Mouse (Mus musculus): ENCODE data around the gene Gm815. TPM values are rescaled to one million over a fixed set of nuclear protein-coding genes. Genes with fewer than 3 reads are reported as not detected.

Gene Gm815
- total and polyA plus RNA-seq, 3 experiments, result not detected

- H3K27me3 ChIP-seq (ENCODE audit: control insufficient read depth in 1 of 2, insufficient read depth in 2 of 2, low read length in 2 of 2), result no peaks in the 10 kb centered on the region
- no peaks in the 10 kb centered on the region for H3K9me3 ChIP-seq (replicated peaks; ENCODE audit: insufficient read depth, low read length)
These were observed 10.1 kb upstream of the Gm815 start for GRCm38 (mm10) chr19:26875601-26876000.

DNA sequence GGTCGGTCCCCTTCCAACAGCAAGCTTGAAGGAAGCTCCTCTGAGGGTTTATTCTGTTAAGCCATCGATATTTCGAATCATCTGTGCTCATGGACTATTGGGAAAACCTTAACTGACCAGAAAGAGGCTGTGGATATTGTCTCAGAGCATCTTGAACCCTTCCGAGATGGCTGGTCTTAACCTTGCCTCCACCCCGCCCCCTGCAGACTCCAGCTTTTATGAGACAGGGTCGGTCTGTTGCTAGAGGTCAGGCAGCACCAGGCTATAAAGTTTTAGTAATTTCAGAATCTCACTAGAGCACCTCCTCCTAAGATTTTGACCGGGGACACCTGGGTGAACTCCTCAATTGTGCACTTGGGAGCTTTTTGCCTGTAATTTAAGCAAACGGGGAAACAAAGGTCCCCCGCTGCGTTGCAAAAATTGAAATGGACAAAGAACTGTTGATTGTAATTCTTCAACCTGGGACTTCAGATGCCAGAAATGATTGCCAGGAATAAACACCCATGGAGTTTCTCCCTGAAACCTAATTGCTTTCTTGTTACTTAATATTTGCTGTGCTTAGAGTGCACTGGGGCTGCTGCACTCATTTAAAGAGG is 8.4 kb upstream of the Gm815 start:
- H3K36me3 ChIP-seq (ENCODE audit: control insufficient read depth in 1 of 2, insufficient read depth in 2 of 2, low read length in 2 of 2), result no peaks in the 10 kb centered on the region
- no peak for DNase-seq (ENCODE audit: low read depth, low spot score)
- no peaks in the 10 kb centered on the region for H3K9me3 ChIP-seq (replicated peaks; ENCODE audit: insufficient read depth, low read length)
- H3K4me3 ChIP-seq (ENCODE audit: control insufficient read depth in 1 of 2, insufficient read depth in 1 of 2, low read depth in 2 of 2, low read length in 2 of 2), result no peak overlapping the region
- TF ChIP-seq ZC3H11A (IDR thresholded peaks at IDR 0.05; ENCODE audit: low read depth, low read length) (no peak), KAT2A (conservative IDR thresholded peaks at IDR 0.05; ENCODE audit: low read depth, low read length) (no peak), MAX (IDR thresholded peaks at IDR 0.05; ENCODE audit: low read length) (no peak), GABPA (IDR thresholded peaks at IDR 0.05; ENCODE audit: low read depth, low read length) (no peak), ETS1 (IDR thresholded peaks at IDR 0.05; ENCODE audit: low read depth, low read length) (no peak), RCOR1 (IDR thresholded peaks at IDR 0.05; ENCODE audit: low read depth, low read length) (no peak), ZNF384 (IDR thresholded peaks at IDR 0.05; ENCODE audit: low read depth, low read length) (no peak), CHD1 (IDR thresholded peaks at IDR 0.05; ENCODE audit: low read depth, low read length) (no peak), USF1 (IDR thresholded peaks at IDR 0.05; ENCODE audit: low read depth, low read length) (no peak), NRF1 (IDR thresholded peaks at IDR 0.05; ENCODE audit: insufficient read depth, low read depth, low read length, poor library complexity, severe bottlenecking) (no peak), MEF2A (IDR thresholded peaks at IDR 0.05; ENCODE audit: extremely low read depth, insufficient replicate concordance, low read depth, low read length, poor library complexity, severe bottlenecking) (no peak), SIN3A (IDR thresholded peaks at IDR 0.05; ENCODE audit: low read length) (no peak), GATA1 (IDR thresholded peaks at IDR 0.05; ENCODE audit: low read depth, low read length) (no peak), ZMIZ1 (IDR thresholded peaks at IDR 0.05; ENCODE audit: low read depth, low read length) (no peak), TCF12 (IDR thresholded peaks at IDR 0.05; ENCODE audit: low read depth, low read length) (no peak), SMC3 (IDR thresholded peaks at IDR 0.05; ENCODE audit: low read depth, low read length) (no peak), MAZ (IDR thresholded peaks at IDR 0.05; ENCODE audit: low read depth, low read length) (no peak), POLR2AphosphoS5 (IDR thresholded peaks at IDR 0.05; ENCODE audit: borderline replicate concordance, low read depth, low read length) (no peak)
- no peaks in the 10 kb centered on the region for H3K4me1 ChIP-seq (ENCODE audit: control insufficient read depth in 1 of 2, insufficient read depth in 2 of 2, low read length in 2 of 2)
- no peak overlapping the region for H3K27ac ChIP-seq (ENCODE audit: control insufficient read depth, low read depth, low read length)
- no peaks in the 10 kb centered on the region for H3K79me2 ChIP-seq (ENCODE audit: control insufficient read depth, insufficient read depth, low read length, poor library complexity)
- no peak overlapping the region for H3K9ac ChIP-seq (ENCODE audit: control insufficient read depth, low read depth, low read length, poor library complexity, severe bottlenecking)
- no peaks in the 10 kb centered on the region for H3K27me3 ChIP-seq (ENCODE audit: control insufficient read depth in 1 of 2, insufficient read depth in 2 of 2, low read length in 2 of 2)

More at GRCm38 (mm10) chr19:26875601-26876000, 10.1 kb upstream of the Gm815 start:
- no peak for TF ChIP-seq CHD1 (IDR thresholded peaks at IDR 0.05; ENCODE audit: low read depth, low read length)
- TF ChIP-seq USF2 (IDR thresholded peaks at IDR 0.05; ENCODE audit: borderline replicate concordance in 1 of 2, insufficient read depth in 1 of 2, low read depth in 1 of 2, low read length in 2 of 2), result no peak
- no peak for TF ChIP-seq MAFK (IDR thresholded peaks at IDR 0.05; ENCODE audit: borderline replicate concordance, low read depth, low read length)
- TF ChIP-seq GATA1 (IDR thresholded peaks at IDR 0.05; ENCODE audit: low read depth, low read length), result no peak
- no peak for TF ChIP-seq POLR2AphosphoS2 (IDR thresholded peaks at IDR 0.05; ENCODE audit: low read length)
- no peak for TF ChIP-seq ZC3H11A (IDR thresholded peaks at IDR 0.05; ENCODE audit: low read depth, low read length)
- no peak for TF ChIP-seq EP300 (IDR thresholded peaks at IDR 0.05; ENCODE audit: low read depth in 1 of 2, low read length in 2 of 2)
- no peak for TF ChIP-seq ZMIZ1 (IDR thresholded peaks at IDR 0.05; ENCODE audit: low read depth, low read length)
- TF ChIP-seq MXI1 (IDR thresholded peaks at IDR 0.05; ENCODE audit: low read depth, low read length), result no peak
- TF ChIP-seq POLR2AphosphoS5 (IDR thresholded peaks at IDR 0.05; ENCODE audit: borderline replicate concordance, low read depth, low read length), result no peak
- TF ChIP-seq MAZ (IDR thresholded peaks at IDR 0.05; ENCODE audit: low read depth, low read length), result no peak
- Histone ChIP-seq H3K9ac (ENCODE audit: control insufficient read depth, low read depth, low read length, poor library complexity, severe bottlenecking) (no peak overlapping the region), H3K27ac (ENCODE audit: control insufficient read depth, low read depth, low read length) (no peak overlapping the region), H3K79me2 (ENCODE audit: control insufficient read depth, insufficient read depth, low read length, poor library complexity) (no peaks in the 10 kb centered on the region), H3K4me3 (ENCODE audit: control insufficient read depth in 1 of 2, insufficient read depth in 1 of 2, low read depth in 2 of 2, low read length in 2 of 2) (no peak overlapping the region), H3K4me1 (ENCODE audit: control insufficient read depth in 1 of 2, insufficient read depth in 2 of 2, low read length in 2 of 2) (no peaks in the 10 kb centered on the region), H3K36me3 (ENCODE audit: control insufficient read depth in 1 of 2, insufficient read depth in 2 of 2, low read length in 2 of 2) (no peaks in the 10 kb centered on the region)
- DNase-seq (ENCODE audit: low read depth, low spot score), result no peak
